Mouse (Mus musculus): ENCODE results near the gene C2cd2. TPM values are rescaled to one million over a fixed set of nuclear protein-coding genes. Genes with fewer than 3 reads are reported as not detected.
A peak's percentile ranks its signal among the peaks of the same experiment; 100 is the strongest.
"Not testable (repeated sequence)": the region's sequence is repeated elsewhere in the genome, so short reads cannot be mapped to it uniquely, and the experiment has no call there.

Gene C2cd2
- polyA plus RNA-seq, 1 experiment from 2014 or later: 18.9 TPM

- no peaks in the 10 kb centered on the region for H3K9me3 ChIP-seq (ENCODE audit: control insufficient read depth, low read length)
- H3K36me3 ChIP-seq (ENCODE audit: control insufficient read depth, insufficient read depth, low read length): peaks cover 36% of the 10 kb centered on the region
- H3K4me2 ChIP-seq (ENCODE audit: low read length): peak overlapping the region; percentile 51
- ATAC-seq (ENCODE audit: insufficient number of reproducible peaks, insufficient read depth, low FRiP score, low read depth): peak; percentile 52
- no peak overlapping the region for H3K4me3 ChIP-seq (ENCODE audit: control insufficient read depth in 1 of 2, insufficient read depth in 1 of 2, low read depth in 1 of 2, low read length in 2 of 2)
- peaks cover 12 to 49% of the 10 kb centered on the region in 2 experiments for H3K4me1 ChIP-seq (ENCODE audit: control insufficient read depth in 2 of 2, insufficient read depth in 2 of 2, low read length in 2 of 2)
- peaks cover 16% of the 10 kb centered on the region for H3K27me3 ChIP-seq (ENCODE audit: control insufficient read depth, insufficient read depth, low read length)
- H3K9ac ChIP-seq (ENCODE audit: low read length): no peak overlapping the region
- peak overlapping the region; percentile 83 to 85 for H3K27ac ChIP-seq (replicated peaks in 1 of 2; ENCODE audit: control insufficient read depth in 1 of 2, insufficient read depth in 1 of 2, low read depth in 2 of 2, low read length in 2 of 2)
These were observed 4.8 kb downstream of the C2cd2 start for GRCm38 (mm10) chr16:97957626-97958025.

GRCm38 (mm10) chr16:97956011-97956410, 6.4 kb downstream of the C2cd2 start:
- Histone ChIP-seq H3K27me3 (ENCODE audit: control insufficient read depth, insufficient read depth, low read length) (peaks cover 21% of the 10 kb centered on the region), H3K9ac (ENCODE audit: low read length) (no peak overlapping the region), H3K4me2 (ENCODE audit: low read length) (no peak overlapping the region), H3K36me3 (ENCODE audit: control insufficient read depth, insufficient read depth, low read length) (peaks cover 52% of the 10 kb centered on the region), H3K9me3 (ENCODE audit: control insufficient read depth, low read length) (no peaks in the 10 kb centered on the region), H3K27ac (replicated peaks in 1 of 2; ENCODE audit: control insufficient read depth in 1 of 2, insufficient read depth in 1 of 2, low read depth in 2 of 2, low read length in 2 of 2) (no peak overlapping the region), H3K4me1 (ENCODE audit: control insufficient read depth in 2 of 2, insufficient read depth in 2 of 2, low read length in 2 of 2) (peaks cover 10 to 44% of the 10 kb centered on the region in 2 experiments), H3K4me3 (ENCODE audit: control insufficient read depth in 1 of 2, insufficient read depth in 1 of 2, low read depth in 1 of 2, low read length in 2 of 2) (no peak overlapping the region)
- no peak for ATAC-seq (ENCODE audit: insufficient number of reproducible peaks, insufficient read depth, low FRiP score, low read depth)
- WGBS: 88% methylated on average over 2 of the region's 2 CpGs

- Histone ChIP-seq H3K4me3 (ENCODE audit: control insufficient read depth in 1 of 2, insufficient read depth in 1 of 2, low read depth in 1 of 2, low read length in 2 of 2) (no peak overlapping the region), H3K27me3 (ENCODE audit: control insufficient read depth, insufficient read depth, low read length) (peaks cover 21% of the 10 kb centered on the region), H3K9ac (ENCODE audit: low read length) (no peak overlapping the region), H3K4me1 (ENCODE audit: control insufficient read depth in 2 of 2, insufficient read depth in 2 of 2, low read length in 2 of 2) (peaks cover 10 to 24% of the 10 kb centered on the region in 2 experiments), H3K27ac (replicated peaks in 1 of 2; ENCODE audit: control insufficient read depth in 1 of 2, insufficient read depth in 1 of 2, low read depth in 2 of 2, low read length in 2 of 2) (no peak overlapping the region), H3K36me3 (ENCODE audit: control insufficient read depth, insufficient read depth, low read length) (peaks cover 69% of the 10 kb centered on the region), H3K9me3 (ENCODE audit: control insufficient read depth, low read length) (no peaks in the 10 kb centered on the region), H3K4me2 (ENCODE audit: low read length) (no peak overlapping the region)
- no peak for ATAC-seq (ENCODE audit: insufficient number of reproducible peaks, insufficient read depth, low FRiP score, low read depth)
- 71% methylated on average over 2 of the region's 2 CpGs for WGBS
These were observed 9.1 kb downstream of the C2cd2 start for GRCm38 (mm10) chr16:97953300-97953699.

- no peaks in the 10 kb centered on the region for H3K9me3 ChIP-seq (ENCODE audit: control insufficient read depth, low read length)
These were observed 9.6 kb downstream of the C2cd2 start for GRCm38 (mm10) chr16:97952801-97953200.

GRCm38 (mm10) chr16:97952371-97952770, 10.0 kb downstream of the C2cd2 start:
- Histone ChIP-seq H3K9me3 (ENCODE audit: control insufficient read depth, low read length) (no peaks in the 10 kb centered on the region), H3K36me3 (ENCODE audit: control insufficient read depth, insufficient read depth, low read length) (peaks cover 69% of the 10 kb centered on the region), H3K27me3 (ENCODE audit: control insufficient read depth, insufficient read depth, low read length) (peaks cover 21% of the 10 kb centered on the region), H3K9ac (ENCODE audit: low read length) (no peak overlapping the region), H3K4me3 (ENCODE audit: control insufficient read depth in 1 of 2, insufficient read depth in 1 of 2, low read depth in 1 of 2, low read length in 2 of 2) (no peak overlapping the region), H3K27ac (replicated peaks in 1 of 2; ENCODE audit: control insufficient read depth in 1 of 2, insufficient read depth in 1 of 2, low read depth in 2 of 2, low read length in 2 of 2) (no peak overlapping the region), H3K4me1 (ENCODE audit: control insufficient read depth in 2 of 2, insufficient read depth in 2 of 2, low read length in 2 of 2) (peaks cover 8 to 17% of the 10 kb centered on the region in 2 experiments), H3K4me2 (ENCODE audit: low read length) (no peak overlapping the region)
- WGBS: 88% methylated on average over 4 of the region's 4 CpGs
- ATAC-seq (ENCODE audit: insufficient number of reproducible peaks, insufficient read depth, low FRiP score, low read depth): no peak

More at GRCm38 (mm10) chr16:97952801-97953200, 9.6 kb downstream of the C2cd2 start:
- Histone ChIP-seq H3K27me3 (ENCODE audit: control insufficient read depth, insufficient read depth, low read length) (peaks cover 21% of the 10 kb centered on the region), H3K4me2 (ENCODE audit: low read length) (no peak overlapping the region), H3K36me3 (ENCODE audit: control insufficient read depth, insufficient read depth, low read length) (peaks cover 69% of the 10 kb centered on the region), H3K27ac (replicated peaks in 1 of 2; ENCODE audit: control insufficient read depth in 1 of 2, insufficient read depth in 1 of 2, low read depth in 2 of 2, low read length in 2 of 2) (no peak overlapping the region), H3K9ac (ENCODE audit: low read length) (no peak overlapping the region), H3K4me1 (ENCODE audit: control insufficient read depth in 2 of 2, insufficient read depth in 2 of 2, low read length in 2 of 2) (peaks cover 8 to 19% of the 10 kb centered on the region in 2 experiments), H3K4me3 (ENCODE audit: control insufficient read depth in 1 of 2, insufficient read depth in 1 of 2, low read depth in 1 of 2, low read length in 2 of 2) (no peak overlapping the region)
- WGBS: 52% methylated on average over 9 of the region's 9 CpGs
- no peak for ATAC-seq (ENCODE audit: insufficient number of reproducible peaks, insufficient read depth, low FRiP score, low read depth)

GRCm38 (mm10) chr16:97950061-97950460, 12.3 kb downstream of the C2cd2 start:
- 91% methylated on average over 8 of the region's 8 CpGs for WGBS
- H3K9ac ChIP-seq (ENCODE audit: low read length): no peak overlapping the region
- peaks cover 12% of the 10 kb centered on the region for H3K27me3 ChIP-seq (ENCODE audit: control insufficient read depth, insufficient read depth, low read length)
- peaks cover 60% of the 10 kb centered on the region for H3K36me3 ChIP-seq (ENCODE audit: control insufficient read depth, insufficient read depth, low read length)
- no peak for ATAC-seq (ENCODE audit: insufficient number of reproducible peaks, insufficient read depth, low FRiP score, low read depth)
- H3K27ac ChIP-seq (replicated peaks in 1 of 2; ENCODE audit: control insufficient read depth in 1 of 2, insufficient read depth in 1 of 2, low read depth in 2 of 2, low read length in 2 of 2): no peak overlapping the region
- H3K9me3 ChIP-seq (ENCODE audit: control insufficient read depth, low read length): no peaks in the 10 kb centered on the region
- no peak overlapping the region for H3K4me2 ChIP-seq (ENCODE audit: low read length)
- peaks cover 3 to 4% of the 10 kb centered on the region in 2 experiments; a peak in 1 of 4 replicates for H3K4me1 ChIP-seq (ENCODE audit: control insufficient read depth in 2 of 2, insufficient read depth in 2 of 2, low read length in 2 of 2)
- H3K4me3 ChIP-seq (ENCODE audit: control insufficient read depth in 1 of 2, insufficient read depth in 1 of 2, low read depth in 1 of 2, low read length in 2 of 2): no peak overlapping the region

GRCm38 (mm10) chr16:97948836-97949235, 13.6 kb downstream of the C2cd2 start:
- 8% methylated on average over 4 of the region's 4 CpGs for WGBS
- no peak overlapping the region for H3K4me2 ChIP-seq (ENCODE audit: low read length)
- no peak overlapping the region for H3K9ac ChIP-seq (ENCODE audit: low read length)
- ATAC-seq (ENCODE audit: insufficient number of reproducible peaks, insufficient read depth, low FRiP score, low read depth): peak; percentile 17; the same call in 1 of the 2 replicates
- peaks cover 3 to 4% of the 10 kb centered on the region in 2 experiments; a peak in 1 of 4 replicates for H3K4me1 ChIP-seq (ENCODE audit: control insufficient read depth in 2 of 2, insufficient read depth in 2 of 2, low read length in 2 of 2)
- peaks cover 48% of the 10 kb centered on the region for H3K36me3 ChIP-seq (ENCODE audit: control insufficient read depth, insufficient read depth, low read length)
- H3K4me3 ChIP-seq (ENCODE audit: control insufficient read depth in 1 of 2, insufficient read depth in 1 of 2, low read depth in 1 of 2, low read length in 2 of 2): no peak overlapping the region
- no peaks in the 10 kb centered on the region for H3K9me3 ChIP-seq (ENCODE audit: control insufficient read depth, low read length)
- H3K27me3 ChIP-seq (ENCODE audit: control insufficient read depth, insufficient read depth, low read length): peaks cover 5% of the 10 kb centered on the region
- no peak overlapping the region for H3K27ac ChIP-seq (replicated peaks in 1 of 2; ENCODE audit: control insufficient read depth in 1 of 2, insufficient read depth in 1 of 2, low read depth in 2 of 2, low read length in 2 of 2)

GRCm38 (mm10) chr16:97946993-97947392, 15.4 kb downstream of the C2cd2 start:
- peaks cover 33% of the 10 kb centered on the region for H3K36me3 ChIP-seq (ENCODE audit: control insufficient read depth, insufficient read depth, low read length)
- H3K4me1 ChIP-seq (ENCODE audit: control insufficient read depth in 2 of 2, insufficient read depth in 2 of 2, low read length in 2 of 2); H3K4me2 ChIP-seq (ENCODE audit: low read length); H3K27me3 ChIP-seq (ENCODE audit: control insufficient read depth, insufficient read depth, low read length); ATAC-seq (ENCODE audit: insufficient number of reproducible peaks, insufficient read depth, low FRiP score, low read depth); H3K27ac ChIP-seq (replicated peaks in 1 of 2; ENCODE audit: control insufficient read depth in 1 of 2, insufficient read depth in 1 of 2, low read depth in 2 of 2, low read length in 2 of 2); H3K9ac ChIP-seq (ENCODE audit: low read length); H3K4me3 ChIP-seq (ENCODE audit: control insufficient read depth in 1 of 2, insufficient read depth in 1 of 2, low read depth in 1 of 2, low read length in 2 of 2); H3K9me3 ChIP-seq (ENCODE audit: control insufficient read depth, low read length): not testable (repeated sequence)
- 62% methylated on average over 2 of the region's 2 CpGs for WGBS
